Mouse (Mus musculus) lung, postnatal 36 days (tissue): ENCODE measurements around the gene Xrcc1.

Source experiments
- DNase-seq: peaks from one replicate; pipeline ENCODE4 v3.0.0; 2022; ENCODE audit warnings: mixed read lengths

Xrcc1 gene

DNA sequence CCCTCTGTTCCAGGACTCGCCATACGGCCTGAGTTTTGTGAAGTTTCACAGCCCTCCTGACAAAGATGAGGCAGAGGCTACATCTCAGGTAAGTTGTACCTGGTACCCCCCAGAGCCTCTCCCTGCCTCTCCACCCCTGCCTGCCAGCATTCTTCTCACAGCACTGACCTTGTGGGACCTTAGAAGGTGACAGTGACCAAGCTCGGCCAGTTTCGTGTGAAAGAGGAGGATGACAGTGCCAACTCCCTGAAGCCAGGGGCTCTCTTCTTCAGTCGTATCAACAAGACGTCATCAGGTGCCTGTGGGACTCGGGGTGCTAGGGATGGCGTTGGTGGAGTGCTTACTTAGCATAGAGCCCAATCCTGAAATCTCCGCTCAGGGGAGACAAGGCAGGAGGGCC is 20.1 kb downstream of the Xrcc1 start:
- no peak for DNase-seq

DNA sequence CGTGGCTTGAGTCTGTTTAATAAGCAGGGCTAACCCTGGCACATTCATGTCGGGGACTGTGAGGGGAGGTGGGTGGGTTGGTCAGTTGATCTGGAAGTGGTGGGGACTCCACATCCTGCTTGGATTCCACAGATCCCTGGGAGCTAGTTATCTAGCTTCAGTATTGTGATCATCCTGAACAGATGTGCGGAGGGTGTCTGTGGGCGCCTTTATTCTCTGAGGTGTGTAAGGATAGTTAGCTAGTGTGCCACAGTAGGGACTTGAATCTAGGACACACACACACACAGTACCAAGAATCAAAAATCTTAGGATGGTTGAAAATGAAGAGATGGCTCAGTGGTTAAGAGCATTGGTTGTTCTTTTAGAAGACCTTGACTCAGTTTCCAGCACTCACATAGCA is 22.4 kb downstream of the Xrcc1 start:
- no peak for DNase-seq

DNA sequence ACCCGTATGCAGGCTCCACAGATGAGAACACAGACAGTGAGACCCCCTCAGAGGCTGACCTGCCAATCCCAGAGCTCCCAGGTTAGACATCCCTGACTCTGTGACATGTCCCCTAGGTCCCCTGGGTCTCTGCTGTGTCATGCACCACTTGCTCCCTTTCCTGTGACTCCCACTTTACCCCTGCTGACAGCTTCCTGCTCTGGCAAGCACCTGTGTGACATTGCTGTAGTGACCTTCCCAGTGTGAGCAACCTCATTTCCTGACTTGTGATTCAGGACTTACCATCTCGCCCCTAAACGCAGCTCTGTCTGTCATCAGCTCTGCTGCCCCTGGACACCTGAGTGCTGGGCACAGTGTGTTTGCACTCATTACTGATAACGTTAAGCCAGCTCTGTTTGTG is 25.0 kb downstream of the Xrcc1 start:
- no peak for DNase-seq

DNA sequence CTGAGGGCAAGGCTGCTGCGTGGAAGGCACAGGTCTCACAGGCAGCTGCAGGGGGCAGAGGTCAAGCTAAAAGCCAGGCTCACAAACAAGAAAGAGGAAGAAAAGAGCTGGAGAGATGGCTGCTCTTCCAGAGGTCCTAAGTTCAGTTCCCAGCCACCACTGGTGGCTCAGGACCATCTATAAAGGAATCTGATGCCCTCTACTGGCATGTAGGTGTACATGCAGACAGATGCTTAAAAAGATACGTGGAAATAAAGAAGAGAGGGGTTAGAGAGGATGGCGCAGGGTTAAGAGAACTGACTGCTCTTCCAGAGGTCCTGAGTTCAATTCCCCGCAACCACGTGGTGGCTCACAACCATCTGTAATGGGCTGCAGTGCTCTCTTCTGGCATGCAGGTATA is 26.4 kb downstream of the Xrcc1 start:
- DNase-seq: no peak

DNA sequence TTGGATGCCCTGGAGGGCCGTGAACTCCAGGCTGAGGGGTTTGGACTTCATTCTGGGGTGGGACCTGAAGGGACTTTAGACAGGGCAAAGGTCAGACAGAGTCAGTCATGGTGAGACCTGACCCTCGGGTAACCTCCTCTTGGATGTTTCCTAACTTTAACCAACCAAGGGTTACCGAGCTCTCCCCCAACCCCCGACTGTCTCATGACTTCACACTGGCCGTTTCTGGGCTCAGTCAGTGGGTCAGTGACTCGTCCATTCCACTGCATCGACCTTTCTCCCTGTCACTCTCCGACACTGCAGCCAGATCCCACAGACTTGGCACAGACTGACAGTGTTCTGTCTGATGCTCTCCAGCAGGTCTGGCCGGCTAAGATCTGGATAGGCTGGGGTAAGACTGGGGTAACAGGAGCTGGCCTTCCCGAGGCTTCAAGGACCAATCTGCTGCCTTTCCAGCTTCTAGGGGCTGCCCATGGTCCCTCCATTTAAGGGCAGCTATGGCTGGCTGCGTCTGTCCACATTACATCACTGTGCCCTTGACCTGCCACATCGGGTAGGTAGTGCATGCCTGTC is 28.2 kb downstream of the Xrcc1 start:
- DNase-seq: no peak

DNA sequence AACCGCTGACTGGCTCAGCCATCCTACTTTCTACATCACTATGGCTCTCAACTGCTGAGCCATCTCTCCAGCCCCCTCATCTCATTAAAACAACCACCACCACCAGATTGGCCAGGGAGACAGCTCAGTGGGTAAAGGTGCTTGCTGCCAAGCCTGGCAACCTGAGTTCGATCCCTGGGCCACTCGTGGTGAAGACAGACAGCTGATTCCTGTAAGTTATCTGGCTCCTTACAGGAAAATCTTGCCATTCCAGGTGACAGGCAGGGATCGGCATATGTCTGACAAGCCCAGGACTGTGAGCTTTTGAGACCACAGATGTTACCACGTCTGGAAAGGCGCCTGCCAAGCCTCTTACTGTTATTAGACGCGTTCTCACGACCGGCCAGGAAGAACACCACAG is 31.7 kb downstream of the Xrcc1 start:
- DNase-seq: no peak

DNA sequence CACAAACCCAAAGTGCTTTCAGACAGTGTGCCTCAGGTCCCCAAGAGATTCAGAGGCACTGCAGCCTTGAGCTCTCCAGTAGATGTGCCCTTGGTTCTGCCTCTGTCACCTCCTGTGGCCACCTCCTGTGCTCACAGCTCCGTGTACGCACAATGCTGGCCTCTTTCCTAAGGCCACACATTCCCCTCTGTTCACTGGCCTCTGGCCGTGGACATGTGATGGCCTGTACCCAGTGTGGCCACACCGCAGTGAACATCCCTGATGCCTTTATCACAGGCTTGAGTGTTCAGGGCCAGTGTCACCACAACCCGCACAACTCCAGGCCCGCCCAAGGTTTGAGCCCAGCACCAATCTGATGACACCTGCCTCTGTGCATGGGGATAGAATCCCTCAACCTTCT is 38.8 kb downstream of the Xrcc1 start:
- no peak for DNase-seq

DNA sequence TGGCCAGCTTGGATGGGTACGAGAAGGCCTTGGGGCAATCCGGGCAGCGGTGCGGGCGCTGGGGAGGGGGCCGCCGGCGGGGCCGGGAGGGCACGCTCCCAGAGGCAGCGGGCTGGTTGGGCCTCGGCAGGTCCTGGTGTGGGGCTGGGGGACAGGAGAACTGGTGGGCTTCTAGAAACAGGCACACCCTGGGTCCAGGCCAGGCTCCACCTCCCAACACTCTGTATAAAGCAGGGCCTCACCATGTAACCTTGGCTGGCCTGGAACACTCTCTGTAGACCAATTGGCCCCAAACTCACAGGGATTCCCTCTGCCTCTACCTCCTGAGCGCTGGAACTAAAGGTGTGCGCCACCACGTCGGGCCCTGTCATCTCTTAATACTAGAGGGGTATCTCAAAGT is 39.9 kb downstream of the Xrcc1 start:
- DNase-seq: no peak

DNA sequence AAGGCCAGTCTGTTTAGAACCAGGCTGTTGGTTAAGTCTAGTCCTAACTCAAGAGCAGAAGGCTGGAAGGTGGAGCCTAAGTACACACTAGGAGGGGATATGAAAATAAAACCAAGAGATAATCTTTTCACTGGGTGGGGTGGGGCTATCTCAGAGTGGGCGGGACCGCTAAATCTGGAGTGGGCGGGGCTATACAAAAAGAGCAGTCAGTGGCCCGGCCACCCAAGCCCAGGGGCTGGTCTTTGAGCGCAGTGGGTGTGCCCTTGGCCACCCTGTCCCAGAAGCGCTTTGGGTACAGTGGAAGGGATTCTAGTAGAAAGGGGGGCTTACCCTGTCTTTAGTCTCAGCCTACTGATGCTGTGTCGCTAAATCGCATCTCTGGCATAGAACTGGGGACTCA is 40.7 kb downstream of the Xrcc1 start:
- no peak for DNase-seq

DNA sequence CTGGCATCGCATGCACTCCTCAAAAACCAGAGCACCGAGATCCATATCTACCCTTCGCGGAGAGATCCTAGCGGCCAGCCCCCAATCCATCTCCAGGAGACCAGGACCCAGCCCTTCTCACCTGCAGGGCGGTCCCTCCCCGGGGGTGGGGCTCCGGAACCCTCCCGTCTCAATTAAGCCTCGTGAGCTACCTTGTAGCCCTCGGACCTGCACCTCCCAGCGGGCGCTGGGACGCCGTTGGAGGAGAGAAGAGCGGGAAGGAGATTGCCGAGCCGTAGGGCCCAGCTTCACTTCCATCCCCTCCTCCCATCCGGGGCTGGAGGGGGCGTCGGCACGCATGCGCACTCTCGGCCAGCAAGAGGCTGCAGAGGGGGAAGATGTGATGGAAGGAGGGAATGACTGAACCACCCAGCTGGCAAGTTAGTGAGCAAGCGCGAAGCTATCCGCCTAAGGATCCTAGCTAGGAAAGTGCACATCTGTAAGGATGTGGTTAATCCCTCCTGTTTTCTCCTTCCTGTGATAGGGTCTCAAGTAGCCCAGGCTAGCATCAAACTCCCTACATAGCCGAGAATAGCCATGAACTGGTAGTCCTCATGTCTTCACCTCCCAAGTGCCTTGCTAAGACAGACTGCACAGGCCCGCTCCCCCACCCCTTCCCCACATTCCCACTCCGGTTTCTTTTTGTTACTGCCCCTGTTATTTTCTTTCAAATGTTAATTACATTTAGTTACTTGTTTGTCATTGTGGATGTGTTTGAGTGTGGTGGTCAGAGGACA is 41.4 kb downstream of the Xrcc1 start, which contains the start of the genes Ethe1 and Zfp575:
Gene Ethe1 (plus strand): TSS at position 214 of the 776 bp plus-strand sequence.
Gene Zfp575 (minus strand): TSS at position 312 of the 776 bp plus-strand sequence.
- DNase-seq: no peak

DNA sequence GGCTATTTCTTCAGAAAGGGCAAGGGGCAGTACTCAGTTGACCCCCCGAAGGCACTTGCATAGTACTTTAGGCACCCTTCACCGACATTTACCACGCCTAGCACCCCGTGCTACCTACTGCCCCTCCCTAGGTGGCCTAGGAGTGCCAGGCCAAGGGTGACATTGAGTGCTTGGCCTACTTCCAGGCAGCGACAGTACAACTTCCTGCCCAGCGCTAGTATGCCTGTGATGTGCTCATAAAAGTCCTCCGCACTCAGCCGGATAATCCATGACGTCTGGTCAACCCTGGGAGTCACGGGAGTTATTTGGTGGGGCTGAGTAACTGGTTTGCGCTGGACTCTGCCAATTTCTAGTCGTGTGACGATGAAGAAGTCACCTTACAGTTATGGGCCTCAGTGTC is 42.2 kb downstream of the Xrcc1 start:
- peak; percentile 79 for DNase-seq

DNA sequence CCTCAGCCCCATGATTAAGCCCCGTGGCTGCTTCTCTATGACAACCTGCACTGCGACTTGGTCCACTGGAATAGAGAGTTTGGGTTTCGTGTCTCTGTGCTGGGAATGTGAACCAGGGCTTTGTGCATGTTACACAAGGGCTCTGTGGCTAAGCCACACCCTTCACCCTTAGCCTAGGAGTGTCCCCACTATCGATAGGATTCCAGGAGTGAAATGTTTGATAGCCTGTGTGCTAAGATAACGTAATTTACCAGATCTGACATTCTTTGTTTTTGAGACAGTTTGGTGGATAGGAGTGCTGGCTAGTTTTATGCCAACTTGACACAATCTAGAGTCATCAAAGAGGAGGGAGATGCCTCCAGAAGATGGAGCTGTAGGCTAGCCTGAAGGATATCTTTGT is 45.6 kb downstream of the Xrcc1 start:
- no peak for DNase-seq

DNA sequence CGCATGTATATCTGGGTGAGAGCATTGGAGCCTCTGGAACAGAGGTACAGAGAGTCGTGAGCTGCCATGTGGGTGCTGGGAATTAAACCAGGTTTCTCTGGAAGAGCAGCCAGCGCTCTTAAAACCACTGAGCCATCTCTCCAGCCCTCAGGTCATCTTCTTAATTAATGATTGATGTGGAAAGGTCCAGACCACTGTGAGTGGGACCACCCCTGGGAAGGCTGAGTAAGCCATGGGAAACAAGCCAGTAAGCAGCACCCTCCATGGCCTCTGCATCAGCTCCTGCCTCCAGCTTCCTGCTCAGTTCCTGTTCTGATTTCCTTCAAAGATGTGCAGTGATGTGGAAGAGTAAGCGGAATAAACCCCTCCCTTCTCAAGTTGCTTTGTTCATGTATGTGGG is 46.1 kb downstream of the Xrcc1 start:
- no peak for DNase-seq

DNA sequence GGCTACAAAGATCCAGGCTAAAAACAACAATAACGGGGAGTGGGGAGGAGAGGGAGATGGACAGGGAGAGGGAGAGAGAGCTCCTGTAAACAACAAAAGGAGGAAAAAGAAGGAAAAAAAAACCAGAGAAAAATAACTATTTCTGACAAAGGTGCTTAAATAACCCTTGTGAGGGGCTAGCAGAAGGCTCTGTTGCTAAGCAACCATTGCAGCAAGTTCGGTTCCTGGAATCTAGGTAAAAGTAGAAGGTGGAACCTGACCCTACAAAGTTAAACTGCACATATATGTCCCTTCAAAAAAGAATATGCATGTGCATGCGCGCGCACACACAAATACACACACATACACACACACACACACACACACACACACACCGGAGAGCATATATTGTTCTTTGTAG is 46.7 kb downstream of the Xrcc1 start:
- no peak for DNase-seq

DNA sequence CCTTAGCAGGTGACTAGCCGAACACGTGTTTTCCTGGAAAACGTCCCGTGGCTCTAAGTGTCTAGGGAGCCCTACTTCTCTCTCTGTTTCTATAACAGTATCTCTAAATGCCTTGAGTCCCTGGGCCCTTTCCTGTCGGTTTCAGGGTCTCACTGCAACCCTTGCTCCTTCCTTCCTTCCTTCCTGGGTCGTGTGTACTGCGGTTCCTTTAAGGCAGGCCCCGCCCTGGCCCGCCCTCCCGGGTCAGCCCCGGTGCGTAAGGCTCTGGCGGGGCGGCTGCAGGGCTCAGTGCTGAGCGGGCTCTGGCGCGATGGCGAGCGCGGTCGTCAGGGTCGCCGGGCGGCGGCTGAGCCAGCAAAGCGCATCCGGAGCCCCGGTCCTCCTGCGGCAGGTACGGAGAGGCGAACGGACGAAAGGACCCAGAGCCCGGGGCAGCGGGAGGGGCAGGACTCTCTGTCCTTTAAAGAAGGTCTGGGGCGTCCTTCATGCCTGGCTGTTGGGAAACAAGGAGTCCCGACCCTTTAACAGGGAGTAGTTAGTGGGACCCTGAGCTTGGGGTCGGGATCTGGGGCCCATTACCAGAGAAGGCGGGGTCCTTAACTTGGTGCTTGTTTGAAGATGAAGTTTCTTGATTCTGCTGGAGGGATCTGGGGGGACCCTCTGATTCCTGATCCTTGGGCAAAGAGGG is 47.7 kb downstream of the Xrcc1 start:
- DNase-seq: peak; percentile 86

DNA sequence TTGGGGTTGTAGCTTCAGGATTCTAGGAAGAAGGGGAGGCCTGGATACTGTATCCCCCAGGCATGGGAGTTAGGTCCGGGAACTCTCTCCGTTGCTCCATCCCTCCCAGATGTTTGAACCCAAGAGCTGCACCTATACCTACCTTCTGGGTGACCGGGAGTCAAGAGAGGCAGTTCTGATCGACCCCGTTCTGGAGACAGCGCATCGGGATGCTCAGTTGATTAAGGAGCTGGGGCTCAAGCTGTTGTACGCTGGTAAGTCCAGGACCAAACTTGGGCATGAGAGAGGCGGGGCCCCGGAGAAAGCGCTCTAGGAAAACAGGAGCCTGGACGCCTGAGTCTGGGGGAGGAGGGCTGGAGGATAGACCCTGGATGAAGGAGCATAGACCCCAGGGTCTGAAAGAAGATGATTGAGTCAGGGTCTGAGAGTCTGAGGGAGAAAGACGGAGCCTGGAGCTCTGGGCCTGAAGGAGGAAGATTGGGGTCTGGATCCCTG is 48.3 kb downstream of the Xrcc1 start:
- DNase-seq: no peak

DNA sequence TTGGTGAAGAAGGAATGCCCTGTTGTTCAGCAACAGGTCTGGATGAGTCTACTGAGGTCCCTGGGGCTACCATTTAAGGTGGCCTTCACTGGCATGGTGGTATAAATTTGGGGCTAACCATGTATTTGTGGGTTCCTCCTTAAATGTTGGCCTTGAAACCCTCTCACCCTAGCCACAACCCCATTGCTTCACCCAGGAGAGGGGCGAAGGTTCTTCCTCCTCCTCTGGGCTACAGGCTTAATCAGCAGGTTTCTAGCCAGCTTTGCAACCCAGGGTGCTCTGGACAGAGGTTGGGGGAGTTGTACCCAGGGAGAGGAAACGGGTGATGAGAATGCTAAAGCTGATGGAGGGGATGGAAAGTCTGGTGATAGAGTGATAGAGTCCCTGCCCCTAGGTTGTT is 49.4 kb downstream of the Xrcc1 start:
- no peak for DNase-seq

DNA sequence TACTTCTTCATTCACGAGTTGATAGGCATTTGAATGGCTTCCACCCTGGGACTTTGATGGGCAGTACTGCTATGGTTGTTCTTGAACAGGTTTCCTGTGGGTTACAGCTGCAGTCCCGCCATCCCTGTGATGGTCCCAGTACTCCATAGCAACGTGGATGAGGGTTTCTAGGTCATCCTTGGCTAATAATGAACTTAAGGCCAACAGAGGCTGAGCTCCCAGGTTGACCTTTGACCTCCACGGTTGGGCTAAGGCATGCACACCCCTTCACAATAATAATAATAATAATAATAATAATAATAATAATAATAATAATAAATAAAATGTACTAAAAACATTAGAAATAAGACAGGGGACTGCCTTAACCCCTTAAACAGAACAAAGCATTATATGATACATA is 52.0 kb downstream of the Xrcc1 start:
- no peak for DNase-seq

DNA sequence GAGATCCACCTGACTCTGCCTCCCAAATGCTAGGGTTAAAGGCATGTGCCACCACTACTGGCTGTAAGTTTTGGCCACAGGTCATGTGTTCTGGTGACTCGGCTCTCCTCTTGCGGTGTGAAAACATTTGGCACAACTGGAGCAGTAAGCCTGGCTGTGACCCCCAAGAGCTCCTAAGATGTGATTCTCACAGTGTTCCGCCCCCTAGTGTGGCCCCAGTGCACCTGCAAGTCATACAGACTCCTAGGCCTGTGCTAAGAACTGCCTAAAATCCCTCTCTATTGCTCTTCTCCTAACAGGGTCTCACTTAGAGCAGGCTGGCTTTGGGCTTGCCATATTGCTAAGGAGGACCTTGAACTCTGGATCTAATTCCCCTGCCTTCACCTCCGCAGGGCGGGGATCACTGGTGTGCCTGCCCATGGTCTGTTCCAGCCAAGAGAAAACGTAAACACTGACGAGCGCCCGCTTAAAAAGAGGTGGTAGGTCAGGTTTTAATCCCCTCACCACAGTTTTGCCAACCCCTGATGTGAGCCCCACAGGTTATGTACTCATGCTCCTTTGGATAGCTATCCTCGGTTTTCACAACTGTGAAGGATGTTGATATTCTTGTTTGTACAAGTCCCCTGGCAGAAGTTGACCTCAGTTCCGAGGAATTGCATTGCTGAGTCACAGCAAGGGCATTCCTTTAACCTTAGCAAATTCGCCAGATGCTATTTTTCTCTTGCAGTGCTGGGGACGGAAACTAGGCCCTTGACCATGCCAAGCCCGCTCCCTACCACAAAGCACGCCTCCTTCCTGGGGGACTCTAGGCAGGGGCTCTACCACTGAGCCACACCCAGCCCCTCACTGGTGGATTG is 53.4 kb downstream of the Xrcc1 start:
- peak; percentile 58 for DNase-seq

DNA sequence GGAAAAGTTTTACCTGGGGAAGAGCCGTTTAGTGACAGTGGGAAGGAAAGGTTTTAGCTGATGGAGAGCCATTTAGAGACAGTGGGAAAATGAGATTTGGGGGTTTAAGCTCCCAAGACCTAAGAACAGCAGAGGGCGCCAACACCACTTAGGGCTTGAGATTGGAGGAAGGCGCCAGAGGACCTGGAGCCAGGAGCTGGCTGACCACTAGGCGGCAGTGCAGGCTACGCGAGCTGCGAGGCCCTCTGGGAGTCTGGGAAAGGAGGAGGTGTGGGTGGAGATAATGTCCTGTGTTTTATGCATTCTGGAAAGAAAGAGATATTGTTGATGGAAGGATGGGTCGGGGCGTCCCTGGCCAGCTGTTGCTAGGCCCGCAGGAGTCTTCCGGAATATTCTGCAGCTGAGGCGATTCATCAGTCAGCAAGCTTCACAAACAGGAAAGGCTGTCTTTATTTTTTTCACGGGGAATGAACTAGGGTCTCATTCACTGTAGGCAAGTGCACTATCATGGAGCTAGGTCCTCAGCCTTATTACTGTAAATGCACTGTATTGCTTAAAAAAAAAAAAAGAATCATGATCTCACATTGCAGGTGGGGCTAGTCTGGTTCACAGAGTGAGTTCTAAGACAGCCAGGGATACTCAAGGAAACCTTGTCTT is 55.0 kb downstream of the Xrcc1 start:
- DNase-seq: peak; percentile 97

DNA sequence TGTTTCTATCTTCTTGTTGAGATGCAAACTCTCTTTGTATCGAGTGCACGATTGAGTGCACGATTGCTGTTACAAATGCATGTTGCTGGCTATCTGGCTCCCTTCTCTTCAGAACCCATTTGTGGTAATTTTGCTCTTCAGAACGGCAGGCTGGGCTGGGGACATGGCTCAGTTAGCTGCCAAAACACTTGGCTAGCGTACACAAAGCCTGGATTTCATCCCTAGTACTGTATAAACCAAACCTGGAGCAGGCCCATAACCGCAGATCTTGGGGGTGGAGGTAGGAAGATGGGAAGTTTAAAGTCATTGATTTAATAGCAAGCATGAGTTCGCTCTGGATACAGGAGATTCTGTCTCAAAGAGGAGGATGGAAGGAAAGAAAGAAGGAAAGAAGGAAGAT is 59.5 kb downstream of the Xrcc1 start:
- no peak for DNase-seq

DNA sequence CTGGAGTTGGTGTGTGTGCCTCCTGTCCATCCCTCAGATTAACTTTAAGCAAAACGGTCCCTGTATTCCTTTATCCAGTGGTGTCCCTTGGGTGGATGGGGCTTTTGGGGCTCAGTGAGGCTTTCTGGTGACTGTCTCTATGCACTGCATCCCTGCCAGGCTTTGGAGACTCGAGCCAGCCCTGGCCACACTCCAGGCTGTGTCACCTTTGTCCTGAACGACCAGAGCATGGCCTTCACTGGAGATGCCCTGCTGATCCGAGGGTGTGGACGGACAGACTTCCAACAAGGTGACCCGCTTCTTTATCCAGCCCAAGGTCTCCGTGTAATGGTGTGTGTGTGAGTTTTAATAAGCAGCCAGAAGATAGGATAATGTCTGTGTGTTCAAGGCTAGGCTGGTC is 60.0 kb downstream of the Xrcc1 start:
- DNase-seq: no peak
